Mouse (Mus musculus) liver, embryonic 13.5 days (tissue): ENCODE data around the gene Hist1h4d. TPM values are rescaled to one million over a fixed set of nuclear protein-coding genes. Genes with fewer than 3 reads are reported as not detected.
A peak's percentile ranks its signal among the peaks of the same experiment; 100 is the strongest.
"Not testable (repeated sequence)": the region's sequence is repeated elsewhere in the genome, so short reads cannot be mapped to it uniquely, and the experiment has no call there.

Experiments used
- ATAC-seq: fragments of 200-750 bp; cut with Nextera tagmentation; 2 replicates; pipeline ENCODE4 v1.8.0; 2017; ENCODE audit warnings: low read depth, mild to moderate bottlenecking, moderate number of reproducible peaks, moderate library complexity
- DNase-seq: peaks from one replicate; pipeline ENCODE4 v3.0.0; 2022
- H3K27ac ChIP-seq: fragments of 300-500 bp; sonication (generic); 2 replicates; pipeline ENCODE4 v1.5.1; 2015; ENCODE audit warnings: moderate library complexity, mild to moderate bottlenecking, inconsistent platforms
- H3K27me3 ChIP-seq: fragments of 300-500 bp; sonication (generic); 2 replicates; pipeline ENCODE4 v1.6.1; 2015; ENCODE audit warnings: mild to moderate bottlenecking, inconsistent platforms
- H3K36me3 ChIP-seq: fragments of 300-500 bp; sonication (generic); 2 replicates; pipeline ENCODE4 v1.6.1; 2015; ENCODE audit warnings: mild to moderate bottlenecking, inconsistent platforms
- H3K4me1 ChIP-seq: fragments of 300-500 bp; sonication (generic); replicated peaks from 2 replicates; pipeline ENCODE4 v1.6.1; 2015; ENCODE audit warnings: inconsistent platforms
- H3K4me2 ChIP-seq: fragments of 300-500 bp; sonication (generic); 2 replicates; pipeline ENCODE4 v1.6.1; 2015; ENCODE audit warnings: inconsistent platforms, mild to moderate bottlenecking, moderate library complexity
- H3K4me3 ChIP-seq: fragments of 300-500 bp; sonication (generic); replicated peaks from 2 replicates; pipeline ENCODE4 v1.5.1; 2015; ENCODE audit warnings: mild to moderate bottlenecking, inconsistent platforms
- H3K9ac ChIP-seq: fragments of 300-500 bp; sonication (generic); 2 replicates; pipeline ENCODE4 v1.6.1; 2015; ENCODE audit warnings: mild to moderate bottlenecking, inconsistent platforms
- H3K9me3 ChIP-seq: fragments of 300-500 bp; sonication (generic); replicated peaks from 2 replicates; pipeline ENCODE4 v1.6.1; 2016; ENCODE audit warnings: inconsistent platforms
- WGBS: fragments of 180-500 bp; shearing (Covaris S2); methylation state at CpG from one replicate; pipeline ENCODE4 v1.1.7; 2015; ENCODE audit not compliant: insufficient replicate concordance; 5-methylcytosine and 5-hydroxymethylcytosine counted together
- polyA plus RNA-seq: library from polyadenylated mRNA; unstranded; fragments of >200 nt; fragmentation: Nextera tagmentation; extraction: Ambion mirVana; gene quantifications from 2 replicates; pipeline ENCODE4 v1.2.1, GENCODE M21; 2015

Gene Hist1h4d
- polyA plus RNA-seq, 1 experiment from 2014 or later: 152 TPM

GRCm38 (mm10) chr13:23576906-23577639, 4.3 kb upstream of the Hist1h4d start:
- Histone ChIP-seq H3K4me2 (peak overlapping the region; percentile 74), H3K9me3 (no peaks in the 10 kb centered on the region), H3K27ac (peak overlapping the region; percentile 97), H3K27me3 (no peaks in the 10 kb centered on the region), H3K9ac (peak overlapping the region; percentile 83), H3K4me1 (peaks cover 55% of the 10 kb centered on the region), H3K4me3 (peak overlapping the region; percentile 62), H3K36me3 (no peaks in the 10 kb centered on the region)
- no peak for DNase-seq
- ATAC-seq: no peak
- 34% methylated on average over 6 of the region's 6 CpGs for WGBS

DNA sequence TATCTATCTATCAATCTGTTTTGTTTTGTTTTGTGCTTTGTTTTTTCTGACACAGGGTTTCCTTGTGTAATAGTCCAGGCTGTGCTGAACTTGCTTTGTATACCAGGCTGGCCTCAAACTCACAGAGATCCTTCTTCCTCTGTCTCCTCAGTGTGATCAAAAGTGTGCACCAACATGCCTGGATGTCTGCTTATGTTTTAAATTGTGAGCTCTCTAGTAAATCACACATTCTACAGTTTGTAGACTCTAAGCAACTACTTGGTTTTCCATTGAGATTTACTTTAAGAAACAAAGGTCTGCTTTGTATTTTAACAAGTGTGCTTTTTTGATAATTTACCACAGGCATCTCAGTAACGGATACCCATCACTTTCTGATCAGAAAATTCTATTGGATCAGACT, 3.6 kb upstream of the Hist1h4d start:
- Histone ChIP-seq H3K4me2 (peak overlapping the region; percentile 50), H3K36me3 (no peaks in the 10 kb centered on the region), H3K4me3 (no peak overlapping the region), H3K9ac (peak overlapping the region; percentile 83), H3K27me3 (no peaks in the 10 kb centered on the region), H3K9me3 (no peaks in the 10 kb centered on the region), H3K27ac (peak overlapping the region; percentile 97), H3K4me1 (peaks cover 57% of the 10 kb centered on the region)
- DNase-seq: no peak
- ATAC-seq: no peak
- WGBS: 79% methylated on average over 1 of the region's 1 CpGs

- Histone ChIP-seq H3K9me3 (no peaks in the 10 kb centered on the region), H3K4me3 (peak overlapping the region; percentile 63), H3K27me3 (no peaks in the 10 kb centered on the region), H3K36me3 (no peaks in the 10 kb centered on the region), H3K4me1 (peaks cover 61% of the 10 kb centered on the region), H3K4me2 (peak overlapping the region; percentile 78), H3K27ac (peak overlapping the region; percentile 100), H3K9ac (peak overlapping the region; percentile 88)
- WGBS: 8% methylated on average over 6 of the region's 6 CpGs
- ATAC-seq (peak; percentile 2; the same call in 1 of the 2 replicates), DNase-seq (peak; percentile 34)
Measured at GRCm38 (mm10) chr13:23582219-23583056, 1.0 kb downstream of the Hist1h4d start.

DNA sequence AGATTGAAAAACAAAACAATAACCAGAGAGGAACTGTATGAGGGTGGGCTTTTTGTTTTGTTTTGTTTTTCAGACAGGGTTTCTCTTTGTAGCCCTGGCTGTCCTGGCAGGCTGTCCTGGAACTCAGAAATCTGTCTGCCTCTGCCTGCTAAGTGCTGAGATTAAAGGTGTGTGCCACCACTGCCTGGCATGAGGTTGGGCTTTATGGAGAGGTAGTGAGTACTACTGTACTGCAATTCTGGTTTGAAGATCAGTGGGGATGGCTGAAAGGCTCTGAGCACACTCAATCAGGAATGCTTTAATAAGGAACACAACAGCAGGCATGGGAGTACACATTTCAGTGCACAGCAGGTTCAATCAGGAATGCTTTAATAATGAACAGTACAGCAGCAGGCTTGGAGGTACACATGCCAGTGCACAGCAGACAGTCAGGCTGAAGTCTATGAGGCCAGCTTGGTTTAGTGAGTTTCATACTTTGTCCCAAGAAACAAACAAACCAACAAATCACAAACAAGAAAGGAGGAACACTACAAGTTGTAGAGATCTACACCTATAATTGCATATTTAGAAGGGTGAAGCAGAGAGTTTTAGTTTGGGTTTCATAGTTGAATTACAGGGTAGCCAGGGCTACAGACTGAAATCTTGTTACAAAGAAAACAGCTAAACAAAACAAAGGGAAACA, 2.1 kb downstream of the Hist1h4d start:
- Histone ChIP-seq H3K4me1 (peaks cover 60% of the 10 kb centered on the region), H3K9me3 (no peaks in the 10 kb centered on the region), H3K27me3 (no peaks in the 10 kb centered on the region), H3K36me3 (no peaks in the 10 kb centered on the region), H3K9ac (peak overlapping the region; percentile 88), H3K4me3 (peak overlapping the region; percentile 63), H3K27ac (peak overlapping the region; percentile 100), H3K4me2 (peak overlapping the region; percentile 78)
- DNase-seq (no peak), ATAC-seq (no peak)

GRCm38 (mm10) chr13:23584331-23584730, 2.9 kb downstream of the Hist1h4d start:
- no peaks in the 10 kb centered on the region for H3K27me3 ChIP-seq

GRCm38 (mm10) chr13:23585029-23585441, 3.6 kb downstream of the Hist1h4d start:
- H3K27me3 ChIP-seq: no peaks in the 10 kb centered on the region
- H3K4me2 ChIP-seq: peak overlapping the region; percentile 79
- ATAC-seq: peak; percentile 2
- H3K9ac ChIP-seq: peak overlapping the region; percentile 88
- no peaks in the 10 kb centered on the region for H3K9me3 ChIP-seq
- peaks cover 62% of the 10 kb centered on the region for H3K4me1 ChIP-seq
- peak overlapping the region; percentile 100 for H3K27ac ChIP-seq
- WGBS: under 1% methylated on average over 21 of the region's 21 CpGs
- H3K4me3 ChIP-seq: peak overlapping the region; percentile 63
- H3K36me3 ChIP-seq: no peaks in the 10 kb centered on the region
- DNase-seq: peak; percentile 68

More at GRCm38 (mm10) chr13:23584331-23584730, 2.9 kb downstream of the Hist1h4d start:
- Histone ChIP-seq H3K4me1 (peaks cover 62% of the 10 kb centered on the region), H3K4me2 (peak overlapping the region; percentile 79), H3K4me3 (peak overlapping the region; percentile 63), H3K9me3 (no peaks in the 10 kb centered on the region), H3K27ac (peak overlapping the region; percentile 100), H3K36me3 (no peaks in the 10 kb centered on the region), H3K9ac (peak overlapping the region; percentile 88)
- DNase-seq (peak; percentile 13), ATAC-seq (no peak)

DNA sequence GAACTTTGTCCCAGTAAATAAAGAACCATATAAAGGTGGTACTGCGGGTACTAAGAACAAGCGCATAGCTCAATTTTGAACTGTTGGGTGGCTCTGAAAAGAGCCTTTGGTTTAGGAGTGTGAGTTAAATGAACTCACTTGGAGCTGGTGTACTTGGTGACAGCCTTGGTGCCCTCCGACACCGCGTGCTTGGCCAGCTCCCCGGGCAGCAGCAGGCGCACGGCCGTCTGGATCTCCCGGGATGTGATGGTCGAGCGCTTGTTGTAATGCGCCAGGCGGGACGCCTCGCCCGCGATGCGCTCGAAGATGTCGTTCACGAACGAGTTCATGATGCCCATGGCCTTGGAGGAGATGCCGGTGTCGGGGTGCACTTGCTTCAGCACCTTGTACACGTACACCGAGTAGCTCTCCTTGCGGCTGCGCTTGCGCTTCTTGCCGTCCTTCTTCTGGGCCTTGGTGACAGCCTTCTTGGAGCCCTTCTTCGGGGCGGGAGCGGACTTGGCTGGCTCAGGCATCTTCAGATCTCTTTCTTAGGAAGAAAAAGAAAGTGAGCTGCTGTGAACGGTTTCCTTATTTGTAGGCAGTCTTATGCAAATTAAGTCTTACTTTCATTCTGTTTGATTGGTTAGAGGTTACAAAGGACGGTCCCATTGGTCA, 4.2 kb downstream of the Hist1h4d start:
- peak; percentile 76 for ATAC-seq
- peak; percentile 86 for DNase-seq
- Histone ChIP-seq H3K27ac (peak overlapping the region; percentile 100), H3K4me2 (peak overlapping the region; percentile 79), H3K9ac (peak overlapping the region; percentile 88), H3K4me3 (peak overlapping the region; percentile 63), H3K4me1 (peaks cover 57% of the 10 kb centered on the region)
- H3K9me3 ChIP-seq, H3K36me3 ChIP-seq, H3K27me3 ChIP-seq: not testable (repeated sequence)
- under 1% methylated on average over 34 of the region's 36 CpGs for WGBS

DNA sequence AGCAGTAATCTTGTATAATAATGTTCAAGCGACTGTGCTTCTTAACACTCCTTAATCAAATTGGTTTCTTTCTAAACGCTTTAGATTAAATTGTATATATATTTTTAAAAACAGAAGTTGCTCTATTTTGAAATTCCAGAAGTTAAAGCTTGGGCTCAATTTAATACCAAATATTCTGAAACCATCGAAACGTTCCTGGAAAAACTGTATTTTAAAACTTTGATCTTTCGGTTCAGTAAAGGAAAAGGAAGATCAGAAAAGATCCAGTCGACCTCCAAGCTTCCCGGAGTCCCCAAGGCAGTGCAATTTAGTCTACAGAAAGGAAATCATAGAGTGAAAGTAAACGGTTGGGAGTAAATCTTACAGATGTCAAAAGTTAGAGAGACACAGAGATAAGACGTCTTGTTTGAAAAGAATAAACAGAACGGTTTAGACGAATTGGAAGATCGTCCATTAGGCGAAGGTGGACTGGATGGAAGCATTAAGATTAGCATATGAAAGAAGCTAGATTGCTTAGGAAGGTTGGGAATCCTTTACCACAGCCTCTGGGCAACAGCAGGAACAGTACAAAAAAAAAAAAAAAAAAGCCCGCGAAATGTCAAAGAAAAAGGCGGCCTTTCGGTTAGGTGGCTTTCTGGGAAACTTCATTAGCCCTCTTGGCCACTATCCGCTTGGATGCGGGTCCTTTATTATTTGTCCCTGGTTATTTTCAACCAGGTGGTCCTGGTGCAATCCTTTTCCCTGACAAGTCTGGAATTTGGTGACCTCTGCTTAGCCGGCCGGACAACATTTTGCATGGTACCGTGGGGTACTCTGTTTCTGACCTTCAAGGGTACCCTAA, 4.9 kb downstream of the Hist1h4d start:
- Histone ChIP-seq H3K4me2 (peak overlapping the region; percentile 71), H3K27ac (peak overlapping the region; percentile 100), H3K9me3 (no peaks in the 10 kb centered on the region), H3K4me1 (peaks cover 49% of the 10 kb centered on the region), H3K9ac (peak overlapping the region; percentile 77), H3K36me3 (no peaks in the 10 kb centered on the region), H3K4me3 (peak overlapping the region; percentile 63), H3K27me3 (no peaks in the 10 kb centered on the region)
- DNase-seq (peak; percentile 18), ATAC-seq (no peak)
- whole genome bisulfite sequencing: 3% methylated on average over 22 of the region's 22 CpGs

DNA sequence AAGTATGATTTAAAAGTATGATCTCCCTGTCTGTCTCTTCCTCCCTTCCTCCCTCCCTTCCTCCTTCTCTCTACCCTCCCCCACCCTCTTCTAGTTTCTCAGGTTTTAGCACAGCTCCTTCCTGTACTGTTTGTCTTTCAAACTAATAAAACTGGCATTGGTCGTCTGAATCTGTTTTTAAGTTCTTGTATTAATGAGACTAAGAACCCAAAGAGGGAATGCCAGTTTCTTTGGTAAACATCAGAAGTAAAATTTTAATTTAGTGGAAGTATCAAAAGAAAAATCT, 5.5 kb downstream of the Hist1h4d start:
- peak overlapping the region; percentile 100 for H3K27ac ChIP-seq
- peak overlapping the region; percentile 36 for H3K4me3 ChIP-seq
- H3K4me1 ChIP-seq: peaks cover 47% of the 10 kb centered on the region
- peak overlapping the region; percentile 71 for H3K4me2 ChIP-seq
- ATAC-seq: no peak
- DNase-seq: no peak
- whole genome bisulfite sequencing: 0% methylated on average over 1 of the region's 1 CpGs
- no peaks in the 10 kb centered on the region for H3K9me3 ChIP-seq
- H3K27me3 ChIP-seq: no peaks in the 10 kb centered on the region
- no peaks in the 10 kb centered on the region for H3K36me3 ChIP-seq
- peak overlapping the region; percentile 77 for H3K9ac ChIP-seq

DNA sequence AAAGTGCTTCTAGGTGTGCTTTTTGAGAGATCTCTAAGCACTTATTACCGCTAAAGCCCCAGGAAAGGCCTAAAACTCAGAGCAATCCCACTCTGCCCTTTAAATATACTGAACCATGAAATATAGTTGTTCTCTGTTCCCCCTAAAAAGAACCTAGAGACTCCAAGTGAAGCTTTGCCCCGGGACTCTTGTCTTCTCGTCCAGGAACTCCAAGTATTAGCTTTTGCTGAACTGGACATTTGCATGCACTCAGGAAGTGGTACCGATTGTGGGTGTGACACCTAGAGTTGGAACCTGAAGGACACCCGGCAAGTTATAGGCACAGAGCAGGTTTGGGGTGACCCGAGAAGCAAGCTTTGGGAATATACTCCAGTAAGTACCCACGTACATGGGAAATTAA, 9.8 kb downstream of the Hist1h4d start:
- no peaks in the 10 kb centered on the region for H3K27me3 ChIP-seq
- H3K4me2 ChIP-seq: no peak overlapping the region
- ATAC-seq (no peak), DNase-seq (no peak)
- no peaks in the 10 kb centered on the region for H3K9me3 ChIP-seq
- 87% methylated on average over 7 of the region's 7 CpGs for WGBS
- H3K36me3 ChIP-seq: no peaks in the 10 kb centered on the region
- no peak overlapping the region for H3K4me3 ChIP-seq
- no peak overlapping the region for H3K27ac ChIP-seq
- H3K9ac ChIP-seq: no peak overlapping the region
- peaks cover 56% of the 10 kb centered on the region for H3K4me1 ChIP-seq
